Mouse (Mus musculus) small intestine, adult 10 weeks (tissue): ENCODE data around the gene Aloxe3. TPM values are rescaled to one million over a fixed set of nuclear protein-coding genes. Genes with fewer than 3 reads are reported as not detected.

Source experiments
- polyA plus RNA-seq: library from polyadenylated mRNA; stranded (reverse); fragments of 350-450 nt; fragmentation: Illumina TruSeq; extraction: RNeasy Lipid Tissue Mini Kit (QIAGEN cat#74804); gene quantifications from one replicate; pipeline ENCODE4 v1.2.3, GENCODE M21; 2014; ENCODE audit warnings: low replicate concordance

Aloxe3 gene
- polyA plus RNA-seq: not detected

GRCm38 (mm10) chr11:69125852-69125918 is at the start of gene Aloxe3:
Gene Aloxe3 (plus strand): TSS chr11:69125896.

DNA sequence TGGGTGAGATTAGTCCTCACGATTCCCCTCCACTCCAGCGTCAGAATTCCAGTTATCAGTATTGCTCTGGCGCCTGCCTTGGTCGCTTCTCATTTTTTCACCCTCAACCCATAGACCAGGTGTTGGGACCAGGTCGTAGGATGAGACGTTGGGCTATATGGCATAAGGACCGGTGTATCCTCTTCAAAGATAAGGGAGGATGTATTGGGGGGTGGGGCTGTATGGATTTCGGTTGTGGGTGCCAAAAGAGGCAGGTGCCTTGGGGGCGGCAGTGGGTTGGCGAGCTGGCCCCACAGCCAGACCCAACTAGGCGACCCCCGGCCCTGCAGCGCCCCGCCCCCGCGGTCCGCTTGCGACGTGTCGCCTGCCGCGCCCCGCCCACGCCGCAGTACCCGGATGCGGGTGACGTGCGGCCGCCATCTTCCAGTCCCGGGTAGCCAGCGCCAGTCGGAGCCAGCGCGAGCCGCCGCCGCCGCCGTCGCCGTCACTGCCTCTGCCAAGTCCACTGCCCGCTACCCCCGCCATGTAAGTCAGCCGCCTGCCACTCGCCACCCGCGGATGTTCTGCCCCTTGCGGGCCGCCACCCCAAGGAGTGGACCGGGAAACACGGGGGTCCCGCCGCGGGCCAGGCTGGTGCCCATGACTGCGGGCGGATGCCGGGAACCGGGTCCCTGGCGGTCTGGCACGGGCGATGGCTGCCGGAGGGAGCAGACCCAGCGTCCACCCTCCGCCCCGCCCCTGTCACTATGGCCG is 37.4 kb upstream of the Aloxe3 start, which contains the start of gene Vamp2:
Vamp2 (plus strand) TSS at position 388 of the 753 bp plus-strand sequence.

GRCm38 (mm10) chr11:69094697-69095429 is 30.8 kb upstream of the Aloxe3 start, which contains the start of gene Per1:
Gene Per1 (plus strand): TSS chr11:69095217.

GRCm38 (mm10) chr11:69120221-69121000 is 5.3 kb upstream of the Aloxe3 start, which contains the start of gene Hes7:
Gene Hes7 (plus strand): TSS chr11:69120404.

DNA sequence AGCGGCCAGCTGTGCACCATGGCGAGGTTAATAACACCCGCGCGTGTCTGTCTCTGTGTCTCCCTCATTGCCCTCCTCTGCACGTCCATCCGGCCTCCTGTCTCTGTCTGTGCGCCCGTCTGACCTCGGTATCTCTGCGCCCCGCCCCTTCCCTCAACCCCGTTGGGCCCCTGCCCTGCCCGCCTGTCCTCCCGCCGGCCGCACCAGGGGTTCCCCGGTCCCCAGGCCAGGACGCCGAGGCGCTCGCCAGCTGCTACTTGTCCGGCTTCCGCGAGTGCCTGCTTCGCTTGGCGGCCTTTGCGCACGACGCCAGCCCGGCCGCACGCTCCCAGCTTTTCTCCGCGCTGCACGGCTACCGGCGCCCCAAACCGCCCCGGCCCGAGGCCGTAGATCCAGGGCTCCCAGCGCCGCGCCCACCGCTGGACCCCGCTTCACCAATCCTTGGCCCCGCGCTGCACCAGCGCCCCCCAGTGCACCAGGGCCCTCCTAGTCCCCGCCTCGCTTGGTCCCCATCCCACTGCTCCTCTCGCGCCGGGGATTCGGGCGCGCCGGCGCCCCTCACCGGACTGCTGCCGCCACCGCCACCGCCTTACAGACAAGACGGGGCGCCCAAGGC is 3.3 kb upstream of the Aloxe3 start, which contains the start of gene 9130213A22Rik:
9130213A22Rik (minus strand) TSS at position 254 of the 616 bp plus-strand sequence.

GRCm38 (mm10) chr11:69156800-69157199 is 31.1 kb downstream of the Aloxe3 start, which contains the start of gene Alox12b:
Gene Alox12b (plus strand): TSS chr11:69156989.

DNA sequence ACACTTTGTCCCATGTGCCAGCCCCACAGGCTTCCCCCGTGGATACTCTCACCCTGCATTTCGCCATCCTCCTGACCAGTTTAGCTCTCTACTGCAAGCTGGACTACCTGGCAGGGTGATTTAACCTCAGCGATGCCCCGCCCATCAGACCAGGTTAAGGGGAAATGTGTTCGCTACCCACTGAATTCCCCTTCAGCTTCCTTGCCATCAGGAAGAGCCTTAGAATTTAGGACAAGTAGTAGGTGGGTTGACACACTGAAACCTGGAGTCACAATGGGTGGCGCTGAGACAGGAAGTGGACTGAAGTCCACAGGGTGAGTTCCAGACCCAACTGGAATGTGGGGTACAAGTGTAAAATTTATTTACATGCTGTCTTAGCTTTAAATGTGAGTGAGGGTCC is 72.0 kb downstream of the Aloxe3 start, which contains the start of gene Alox8:
Alox8 (minus strand) TSS at position 101 of the 400 bp plus-strand sequence.

Other genes with a start within 250 kb of the Aloxe3 start
- not detected for gene Rnf222, start 237.3 kb upstream of the Aloxe3 start, polyA plus RNA-seq
- gene Rpl26, start 224.3 kb upstream of the Aloxe3 start, polyA plus RNA-seq: 49.2 TPM
- not detected for gene Odf4, start 198.8 kb upstream of the Aloxe3 start, polyA plus RNA-seq
- gene Arhgef15, start 168.4 kb upstream of the Aloxe3 start, polyA plus RNA-seq: 1.0 TPM
- 7.0 TPM for gene Slc25a35, start 157.8 kb upstream of the Aloxe3 start, polyA plus RNA-seq
- 3.4 TPM for gene Rangrf, start 150.7 kb upstream of the Aloxe3 start, polyA plus RNA-seq
- 4.7 TPM for gene Pfas, start 117.4 kb upstream of the Aloxe3 start, polyA plus RNA-seq
- gene Ctc1, start 110.0 kb upstream of the Aloxe3 start, polyA plus RNA-seq: 1.7 TPM
- 6.3 TPM for gene Aurkb, start 80.2 kb upstream of the Aloxe3 start, polyA plus RNA-seq
- gene Borcs6, start 66.2 kb upstream of the Aloxe3 start, polyA plus RNA-seq: 2.3 TPM
- gene Tmem107, start 55.1 kb upstream of the Aloxe3 start, polyA plus RNA-seq: 1.7 TPM
- gene Vamp2, start 37.4 kb upstream of the Aloxe3 start, polyA plus RNA-seq: 53.2 TPM
- not detected for gene Per1, start 30.7 kb upstream of the Aloxe3 start, polyA plus RNA-seq
- not detected for gene Hes7, start 5.5 kb upstream of the Aloxe3 start, polyA plus RNA-seq
- gene 9130213A22Rik, start 3.3 kb upstream of the Aloxe3 start, polyA plus RNA-seq: not detected
- not detected for gene Alox12b, start 31.1 kb downstream of the Aloxe3 start, polyA plus RNA-seq
- not detected for gene Alox8, start 71.9 kb downstream of the Aloxe3 start, polyA plus RNA-seq
- not detected for gene Gucy2e, start 111.1 kb downstream of the Aloxe3 start, polyA plus RNA-seq
- 3.5 TPM for gene Cntrob, start 197.9 kb downstream of the Aloxe3 start, polyA plus RNA-seq
- 24.4 TPM for gene Trappc1, start 198.1 kb downstream of the Aloxe3 start, polyA plus RNA-seq
- 0.37 TPM for gene Kcnab3, start 200.4 kb downstream of the Aloxe3 start, polyA plus RNA-seq
- gene Rnf227, start 214.6 kb downstream of the Aloxe3 start, polyA plus RNA-seq: 2.2 TPM
- 24.6 TPM for gene Chd3, start 243.5 kb downstream of the Aloxe3 start, polyA plus RNA-seq